Mouse (Mus musculus) small intestine, adult 2 months (tissue): Measurements from ENCODE around the gene Fsip1.

Experiments
- CTCF ChIP-seq: fragments of 200-500 bp; IDR thresholded peaks from 2 replicates; pipeline ENCODE4 v1.5.1; 2012; ENCODE audit warnings: low read depth, mild to moderate bottlenecking, control low read depth, inconsistent platforms, low read length, moderate library complexity, mixed read lengths; ENCODE audit not compliant: insufficient replicate concordance, insufficient read length; ENCODE audit errors: extremely low read depth
- POLR2A ChIP-seq: fragments of 200-500 bp; IDR thresholded peaks from 2 replicates; pipeline ENCODE4 v1.6.1; 2012; ENCODE audit warnings: low read depth, mild to moderate bottlenecking, control low read depth, inconsistent platforms, low read length, moderate library complexity

- TF ChIP-seq POLR2A, result no peak
- TF ChIP-seq CTCF, result no peak
These were observed 140.6 kb downstream of the Fsip1 start for GRCm38 (mm10) chr2:118116180-118116579.
